Mouse (Mus musculus): ENCODE data around the gene Pla2r1.

GRCm38 (mm10) chr2:60386835-60387234 lies 166.3 kb downstream of the Pla2r1 start:
- TF ChIP-seq POLR2A (IDR thresholded peaks at IDR 0.05; ENCODE audit: insufficient read depth, low read length) (no peak), CTCF (IDR thresholded peaks at IDR 0.05; ENCODE audit: low read depth, low read length) (no peak), EP300 (IDR thresholded peaks at IDR 0.05; ENCODE audit: insufficient read depth, low read depth, low read length) (no peak)
